In genomic region chr1:173456761-173457160, GRCm38 (mm10) we compare ENCODE assay signal across 24 mouse cellular contexts. TPM values are rescaled to one million over a fixed set of nuclear protein-coding genes. Genes with fewer than 3 reads are reported as not detected.
DNase-seq lines count a peak whose midpoint lies in the region; ATAC-seq and TF ChIP-seq lines count a peak whose summit lies in the region.
"Had no signal": no experiment of that assay in that cellular context is flagged by ENCODE, and none has a peak within 500 bp of the region (broad histone marks: within the 10 kb centered on the region; RNA-seq: fewer than 3 reads in every experiment).

No protein-coding gene starts in this region.

- ATAC-seq in activated CD4-positive, CD25-positive, alpha-beta regulatory T cell, adult 4 months = peak; percentile 4

- no peak for TF ChIP-seq CTCF in heart, adult 2 months (IDR thresholded peaks at IDR 0.05)

- no peak overlapping the region for H3K27ac ChIP-seq in heart, adult 2 months
- H3K27ac ChIP-seq: embryonic facial prominence, embryonic 10.5 days; embryonic facial prominence, embryonic 15.5 days; heart, embryonic 10.5 days; heart, embryonic 15.5 days; hindbrain, embryonic 13.5 days; liver, embryonic 12.5 days; macrophage; midbrain, embryonic 13.5 days; neural tube, embryonic 13.5 days had no signal

- TF ChIP-seq POLR2A in heart, adult 2 months (IDR thresholded peaks at IDR 0.05; ENCODE audit: insufficient read depth, low read depth, low read length) = no peak

- no peak overlapping the region for H3K4me3 ChIP-seq in heart, adult 2 months
- H3K4me3 ChIP-seq: embryonic facial prominence, embryonic 10.5 days; embryonic facial prominence, embryonic 15.5 days; heart, embryonic 10.5 days; heart, embryonic 15.5 days; hindbrain, embryonic 13.5 days; liver, embryonic 12.5 days; midbrain, embryonic 13.5 days; neural tube, embryonic 13.5 days had no signal

- peaks cover 1% of the 10 kb centered on the region; the same call in 1 of the 2 replicates for H3K4me1 ChIP-seq in heart, adult 2 months (ENCODE audit: control insufficient read depth, insufficient read depth, low read length)
- H3K4me1 ChIP-seq: embryonic facial prominence, embryonic 10.5 days; embryonic facial prominence, embryonic 15.5 days; heart, embryonic 15.5 days; hindbrain, embryonic 13.5 days; liver, embryonic 12.5 days; midbrain, embryonic 13.5 days; neural tube, embryonic 13.5 days had no signal

- no peaks in the 10 kb centered on the region for H3K79me2 ChIP-seq in heart, adult 2 months (replicated peaks; ENCODE audit: control insufficient read depth, insufficient read depth, low read length)

- peak overlapping the region; percentile 34; the same call in 1 of the 2 replicates for H3K9ac ChIP-seq in heart, adult 2 months (ENCODE audit: low read depth, low read length)
- H3K9ac ChIP-seq: embryonic facial prominence, embryonic 15.5 days; heart, embryonic 15.5 days; hindbrain, embryonic 13.5 days; liver, embryonic 12.5 days; midbrain, embryonic 13.5 days; neural tube, embryonic 13.5 days had no signal

- no peaks in the 10 kb centered on the region for H3K36me3 ChIP-seq in heart, adult 2 months (ENCODE audit: control insufficient read depth, insufficient read depth, low read length)
- H3K36me3 ChIP-seq: embryonic facial prominence, embryonic 10.5 days; embryonic facial prominence, embryonic 15.5 days; heart, embryonic 10.5 days; heart, embryonic 15.5 days; hindbrain, embryonic 13.5 days; liver, embryonic 12.5 days; midbrain, embryonic 13.5 days; neural tube, embryonic 13.5 days had no signal

- WGBS in heart, adult 2 months = 74% methylated on average over 5 of the region's 5 CpGs

- peak; percentile 5 for DNase-seq in adrenal gland, postnatal 14 days
- no peak for DNase-seq in adrenal gland, adult 8-10 months
- DNase-seq in heart, adult 2 months = no peak
- DNase-seq in heart, adult 8-10 months (ENCODE audit: low spot score) = no peak
- peak; percentile 36 for DNase-seq in 3134 (ENCODE audit: extremely low read depth, insufficient read length, low spot score)
- no peak for DNase-seq in spleen, postnatal 4 days (ENCODE audit: low spot score in 2 of 2)
- DNase-seq: lung, adult 18-20 months had no signal

- intact Hi-C loops in heart, adult 2 months (cut with DNase I) = loop anchor here (2.0 to 5.0 kb wide), 2 partner anchors 646 to 1011 kb away; no protein-coding TSS in a partner anchor

- TF ChIP-seq EP300 in heart, adult 2 months (IDR thresholded peaks at IDR 0.05; ENCODE audit: insufficient read depth, low read depth, low read length) = no peak

- H3K27me3 ChIP-seq in heart, adult 2 months (ENCODE audit: control insufficient read depth, insufficient read depth, low read length) = no peaks in the 10 kb centered on the region
- H3K27me3 ChIP-seq: CH12.LX; embryonic facial prominence, embryonic 15.5 days; heart, embryonic 15.5 days; hindbrain, embryonic 13.5 days; liver, embryonic 12.5 days; midbrain, embryonic 13.5 days; neural tube, embryonic 13.5 days had no signal

RNA-seq across cellular contexts. Expression of gene Ifi206, which starts 34.1 kb away (rescaled TPM):
- total RNA-seq in adrenal gland, postnatal 14 days (2021) = 0.19 and 2.7 TPM in 2 replicates
- under 1 TPM; 0.65 to 0.98 (median 0.76) TPM for total RNA-seq in adrenal gland, adult 8-10 months (2022)
- total RNA-seq in heart, adult 2 months (2021) = under 1 TPM; 0.16 to 0.41 TPM
- polyA plus RNA-seq in heart, adult 2 months (2012; rRNA removed) = 0.18 and 0.82 TPM in 2 replicates
- under 1 TPM in 1 of 4 experiments, not detected in 3; 0.09 TPM for total RNA-seq in heart, adult 8-10 months (2022)
- polyA plus RNA-seq in activated CD4-positive, CD25-positive, alpha-beta regulatory T cell, adult 4 months (2017; shearing (Covaris generic)) = 10 to 100 TPM; 70.9 to 95.8 TPM
- total RNA-seq: CH12.LX; ES-E14; gastrocnemius, adult 8-10 months; gastrocnemius, postnatal 4 days; left cerebral cortex, postnatal 14 days had no signal
- polyA plus RNA-seq: embryonic facial prominence, embryonic 10.5 days; forebrain, embryonic 16.5 days; heart, embryonic 10.5 days; hindbrain, embryonic 13.5 days; limb, embryonic 11.5 days; midbrain, embryonic 13.5 days; neural tube, embryonic 13.5 days had no signal

Comparison
In these comparisons a context has a peak if more than half of its experiments do, and no peak if none do; other contexts are left out.
1. DNase-seq: peak in adrenal gland, postnatal 14 days (single experiment) and 3134 (single experiment); none in adrenal gland, adult 8-10 months (single experiment), heart, adult 2 months (0 of 2), heart, adult 8-10 months (single experiment) and spleen, postnatal 4 days (0 of 2).